Mouse (Mus musculus) spleen, postnatal 4 days (tissue): ENCODE measurements around the gene Lrrc3.
"Not testable (repeated sequence)": the region's sequence is repeated elsewhere in the genome, so short reads cannot be mapped to it uniquely, and the experiment has no call there.

ENCODE experiments used
- DNase-seq, 2 experiments: peaks; one replicate each; pipeline ENCODE4 v3.0.0; 2022; ENCODE audit warnings: low spot score in 2 of 2

Gene Lrrc3

GRCm38 (mm10) chr10:77902211-77902893 lies at the start of gene Lrrc3:
TSS of gene Lrrc3 (minus strand) at chr10:77902536.
- peak; percentile 18 to 68 for DNase-seq

GRCm38 (mm10) chr10:77950468-77950867 lies 48.1 kb upstream of the Lrrc3 start:
- DNase-seq, result not testable (repeated sequence)

- DNase-seq, result no peak
These were observed 37.3 kb upstream of the Lrrc3 start for GRCm38 (mm10) chr10:77939685-77940084.

GRCm38 (mm10) chr10:77927375-77927774 lies 25.0 kb upstream of the Lrrc3 start:
- DNase-seq, result no peak

GRCm38 (mm10) chr10:77926140-77926539 lies 23.8 kb upstream of the Lrrc3 start:
- DNase-seq, result peak; percentile 61 to 86

- DNase-seq, result no peak
These were observed 20.3 kb upstream of the Lrrc3 start for GRCm38 (mm10) chr10:77922681-77923080.

- no peak for DNase-seq
These were observed 18.7 kb upstream of the Lrrc3 start for GRCm38 (mm10) chr10:77921009-77921408.

GRCm38 (mm10) chr10:77916636-77917335 lies 14.4 kb upstream of the Lrrc3 start:
- DNase-seq, result peak; percentile 49 to 86

- DNase-seq, result no peak
These were observed 11.0 kb upstream of the Lrrc3 start for GRCm38 (mm10) chr10:77913292-77913691.

- no peak for DNase-seq
These were observed 10.3 kb upstream of the Lrrc3 start for GRCm38 (mm10) chr10:77912605-77913004.

- DNase-seq, result no peak
These were observed 769 bp upstream of the Lrrc3 start for GRCm38 (mm10) chr10:77902894-77903715.

- DNase-seq, result no peak
These were observed 495 bp downstream of the Lrrc3 start for GRCm38 (mm10) chr10:77901871-77902210.

- no peak for DNase-seq
These were observed 1.2 kb downstream of the Lrrc3 start for GRCm38 (mm10) chr10:77900903-77901818.

GRCm38 (mm10) chr10:77900126-77900525 lies 2.2 kb downstream of the Lrrc3 start:
- DNase-seq, result no peak

GRCm38 (mm10) chr10:77895562-77895961 lies 6.8 kb downstream of the Lrrc3 start:
- no peak for DNase-seq

- no peak for DNase-seq
These were observed 11.3 kb downstream of the Lrrc3 start for GRCm38 (mm10) chr10:77890987-77891565.

GRCm38 (mm10) chr10:77886007-77886747 lies 16.2 kb downstream of the Lrrc3 start:
- no peak for DNase-seq

- DNase-seq, result no peak
These were observed 19.8 kb downstream of the Lrrc3 start for GRCm38 (mm10) chr10:77882553-77882952.

- no peak for DNase-seq
These were observed 22.0 kb downstream of the Lrrc3 start for GRCm38 (mm10) chr10:77880305-77880704.

- DNase-seq, result no peak
These were observed 23.4 kb downstream of the Lrrc3 start for GRCm38 (mm10) chr10:77878985-77879384.
